Mouse (Mus musculus): Measurements from ENCODE around the gene Znrf3.

Znrf3 gene

GRCm38 (mm10) chr11:5444599-5445451, at the start of gene Znrf3:
Gene Znrf3 (minus strand): TSS chr11:5444847.
- 2% methylated on average over 66 of the region's 106 CpGs for WGBS

GRCm38 (mm10) chr11:5493869-5494268, 49.2 kb upstream of the Znrf3 start:
- 83% methylated on average over 2 of the region's 2 CpGs for WGBS

GRCm38 (mm10) chr11:5491912-5492311, 47.3 kb upstream of the Znrf3 start:
- 83% methylated on average over 7 of the region's 7 CpGs for WGBS

- 82% methylated on average over 10 of the region's 10 CpGs for WGBS
These were observed 46.5 kb upstream of the Znrf3 start for GRCm38 (mm10) chr11:5490989-5491656.

- WGBS: 86% methylated on average over 10 of the region's 10 CpGs
These were observed 44.8 kb upstream of the Znrf3 start for GRCm38 (mm10) chr11:5489433-5489832.

GRCm38 (mm10) chr11:5485193-5486011, 40.8 kb upstream of the Znrf3 start:
- 7% methylated on average over 15 of the region's 15 CpGs for WGBS

GRCm38 (mm10) chr11:5482581-5482980, 37.9 kb upstream of the Znrf3 start:
- 93% methylated on average over 13 of the region's 13 CpGs for WGBS

- WGBS: 96% methylated on average over 3 of the region's 3 CpGs
These were observed 34.2 kb upstream of the Znrf3 start for GRCm38 (mm10) chr11:5478831-5479230.

- 82% methylated on average over 7 of the region's 7 CpGs for WGBS
These were observed 33.5 kb upstream of the Znrf3 start for GRCm38 (mm10) chr11:5478193-5478592.

- 91% methylated on average over 4 of the region's 4 CpGs for WGBS
These were observed 32.2 kb upstream of the Znrf3 start for GRCm38 (mm10) chr11:5476806-5477205.

GRCm38 (mm10) chr11:5475556-5476118, 31.0 kb upstream of the Znrf3 start:
- 100% methylated on average over 2 of the region's 2 CpGs for WGBS

- WGBS: 8% methylated on average over 5 of the region's 5 CpGs
These were observed 29.5 kb upstream of the Znrf3 start for GRCm38 (mm10) chr11:5474130-5474529.

- 64% methylated on average over 3 of the region's 3 CpGs for WGBS
These were observed 25.4 kb upstream of the Znrf3 start for GRCm38 (mm10) chr11:5470055-5470454.

GRCm38 (mm10) chr11:5469084-5469483, 24.4 kb upstream of the Znrf3 start:
- 93% methylated on average over 3 of the region's 3 CpGs for WGBS

- 39% methylated on average over 2 of the region's 2 CpGs for WGBS
These were observed 23.8 kb upstream of the Znrf3 start for GRCm38 (mm10) chr11:5468471-5468870.

- 77% methylated on average over 6 of the region's 6 CpGs for WGBS
These were observed 7.3 kb upstream of the Znrf3 start for GRCm38 (mm10) chr11:5451923-5452322.

GRCm38 (mm10) chr11:5451341-5451740, 6.7 kb upstream of the Znrf3 start:
- 74% methylated on average over 4 of the region's 4 CpGs for WGBS

- WGBS: 98% methylated on average over 4 of the region's 4 CpGs
These were observed 6.1 kb upstream of the Znrf3 start for GRCm38 (mm10) chr11:5450701-5451100.

GRCm38 (mm10) chr11:5445452-5445953, 856 bp upstream of the Znrf3 start:
- 21% methylated on average over 11 of the region's 11 CpGs for WGBS

- WGBS: under 1% methylated on average over 34 of the region's 57 CpGs
These were observed 431 bp downstream of the Znrf3 start for GRCm38 (mm10) chr11:5444234-5444598.

- 4% methylated on average over 38 of the region's 38 CpGs for WGBS
These were observed 975 bp downstream of the Znrf3 start for GRCm38 (mm10) chr11:5443511-5444233.
